Mouse (Mus musculus): ENCODE data around the gene Gpd1.
A peak's percentile ranks its signal among the peaks of the same experiment; 100 is the strongest.

Gene Gpd1

GRCm38 (mm10) chr15:99717386-99718334, at the start of gene Gpd1:
Gpd1 (plus strand) TSS chr15:99717515.
- no peak for DNase-seq (ENCODE audit: low read depth, low spot score)

GRCm38 (mm10) chr15:99667544-99667943, 49.8 kb upstream of the Gpd1 start:
- DNase-seq (ENCODE audit: low read depth, low spot score) = no peak

- DNase-seq (ENCODE audit: low read depth, low spot score) = peak; percentile 79
Measured at GRCm38 (mm10) chr15:99668881-99669280, 48.4 kb upstream of the Gpd1 start.

- no peak for DNase-seq (ENCODE audit: low read depth, low spot score)
Measured at GRCm38 (mm10) chr15:99669392-99669791, 47.9 kb upstream of the Gpd1 start.

- DNase-seq (ENCODE audit: low read depth, low spot score) = no peak
Measured at GRCm38 (mm10) chr15:99670154-99670821, 47.0 kb upstream of the Gpd1 start, which contains the start of gene Asic1. Asic1 (plus strand) TSS chr15:99670368.

GRCm38 (mm10) chr15:99670964-99671670, 46.2 kb upstream of the Gpd1 start:
- DNase-seq (ENCODE audit: low read depth, low spot score) = no peak

GRCm38 (mm10) chr15:99671783-99672182, 45.5 kb upstream of the Gpd1 start:
- no peak for DNase-seq (ENCODE audit: low read depth, low spot score)

- DNase-seq (ENCODE audit: low read depth, low spot score) = no peak
Measured at GRCm38 (mm10) chr15:99674866-99675265, 42.4 kb upstream of the Gpd1 start.

GRCm38 (mm10) chr15:99677089-99677488, 40.2 kb upstream of the Gpd1 start:
- no peak for DNase-seq (ENCODE audit: low read depth, low spot score)

GRCm38 (mm10) chr15:99678063-99678800, 39.1 kb upstream of the Gpd1 start:
- DNase-seq (ENCODE audit: low read depth, low spot score) = no peak

- no peak for DNase-seq (ENCODE audit: low read depth, low spot score)
Measured at GRCm38 (mm10) chr15:99679008-99679407, 38.3 kb upstream of the Gpd1 start.

- no peak for DNase-seq (ENCODE audit: low read depth, low spot score)
Measured at GRCm38 (mm10) chr15:99682880-99683279, 34.4 kb upstream of the Gpd1 start.

- no peak for DNase-seq (ENCODE audit: low read depth, low spot score)
Measured at GRCm38 (mm10) chr15:99684156-99684555, 33.2 kb upstream of the Gpd1 start.

GRCm38 (mm10) chr15:99688712-99689111, 28.6 kb upstream of the Gpd1 start:
- DNase-seq (ENCODE audit: low read depth, low spot score) = peak; percentile 71

- DNase-seq (ENCODE audit: low read depth, low spot score) = no peak
Measured at GRCm38 (mm10) chr15:99690924-99691323, 26.4 kb upstream of the Gpd1 start.

- DNase-seq (ENCODE audit: low read depth, low spot score) = no peak
Measured at GRCm38 (mm10) chr15:99691976-99692375, 25.3 kb upstream of the Gpd1 start.

- peak; percentile 38 for DNase-seq (ENCODE audit: low read depth, low spot score)
Measured at GRCm38 (mm10) chr15:99697309-99697708, 20.0 kb upstream of the Gpd1 start.

GRCm38 (mm10) chr15:99698533-99699085, 18.7 kb upstream of the Gpd1 start:
- no peak for DNase-seq (ENCODE audit: low read depth, low spot score)

GRCm38 (mm10) chr15:99699715-99700114, 17.6 kb upstream of the Gpd1 start:
- DNase-seq (ENCODE audit: low read depth, low spot score) = no peak

- no peak for DNase-seq (ENCODE audit: low read depth, low spot score)
Measured at GRCm38 (mm10) chr15:99700219-99701106, 16.9 kb upstream of the Gpd1 start.
